Mouse (Mus musculus) heart, adult 11 months (tissue): ENCODE measurements at regions not wholly inside any gene's neighbourhood (a gene's known extent, or its start where the extent isn't known, plus 50 kb on each side); places are given as distances from the start of the nearest gene placed in this dataset.

Source experiments
- DNase-seq: peaks from one replicate; pipeline ENCODE4 v3.0.0; 2022

DNA sequence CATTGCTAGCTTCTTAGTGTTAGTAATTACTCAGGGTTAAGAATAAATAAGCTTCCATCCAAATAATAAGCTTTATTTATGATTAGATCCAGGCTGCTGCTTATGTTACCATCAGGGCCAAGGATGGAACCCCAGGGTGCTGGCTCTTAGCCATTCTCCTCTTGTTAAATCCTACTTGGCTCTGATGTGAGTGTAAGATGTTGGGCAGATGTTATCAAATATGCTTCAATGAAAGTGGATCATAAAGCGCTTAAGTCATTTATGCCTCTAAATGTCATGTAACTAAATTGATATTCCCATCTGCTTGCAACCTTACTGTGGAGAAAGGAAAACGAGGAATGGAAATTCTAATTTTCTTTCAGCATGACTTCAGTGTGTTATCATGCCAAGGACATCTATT lies 426.4 kb upstream of the Lrrc4c start:
- DNase-seq, result peak; percentile 12

DNA sequence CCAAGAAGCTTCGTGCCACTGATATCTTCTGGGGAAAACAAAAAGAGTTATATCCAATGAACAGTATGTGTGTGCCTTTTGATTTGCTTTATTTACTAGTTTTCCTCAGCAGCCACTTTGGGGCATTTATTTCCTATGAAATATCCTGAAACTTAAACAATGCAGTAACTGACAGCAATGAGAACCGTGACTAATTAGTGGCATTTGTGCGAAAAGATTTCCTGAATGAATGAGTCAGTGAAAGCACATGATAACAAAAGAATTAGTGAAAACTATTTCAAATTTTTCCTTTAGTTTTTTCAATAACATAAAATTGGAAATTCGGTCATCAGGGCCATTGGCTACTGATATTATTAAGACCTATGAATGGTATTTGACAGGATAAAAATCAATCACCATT lies 412.9 kb upstream of the Lrrc4c start:
- no peak for DNase-seq

- DNase-seq, result no peak
These were observed 408.2 kb upstream of the Lrrc4c start for GRCm38 (mm10) chr2:95909758-95910157.

- no peak for DNase-seq
These were observed 407.8 kb upstream of the Lrrc4c start for GRCm38 (mm10) chr2:95910160-95910559.
